Mouse (Mus musculus): Measurements from ENCODE around the gene Stard13. TPM values are rescaled to one million over a fixed set of nuclear protein-coding genes. Genes with fewer than 3 reads are reported as not detected.

Stard13 gene
- polyA plus RNA-seq, 1 experiment from 2014 or later = 10.9 TPM

GRCm38 (mm10) chr5:151127298-151127717, 106.3 kb downstream of the Stard13 start:
- H3K9ac ChIP-seq = no peak overlapping the region; the same call in 1 of the 2 replicates
- no peaks in the 10 kb centered on the region for H3K9me3 ChIP-seq
- no peaks in the 10 kb centered on the region for H3K27me3 ChIP-seq
- no peaks in the 10 kb centered on the region for H3K36me3 ChIP-seq
- peak overlapping the region; percentile 61; the same call in 1 of the 2 replicates for H3K27ac ChIP-seq
- H3K4me1 ChIP-seq = peaks cover 18% of the 10 kb centered on the region
- peak overlapping the region; percentile 44 for H3K4me2 ChIP-seq (replicated peaks)
- ATAC-seq (ENCODE audit: low FRiP score, low read depth) = no peak
- WGBS = 45% methylated on average over 6 of the region's 6 CpGs
- H3K4me3 ChIP-seq = peak overlapping the region; percentile 22

- Histone ChIP-seq H3K4me2 (replicated peaks) (peak overlapping the region; percentile 44), H3K4me1 (peaks cover 18% of the 10 kb centered on the region), H3K36me3 (no peaks in the 10 kb centered on the region), H3K27ac (peak overlapping the region; percentile 52), H3K9me3 (no peaks in the 10 kb centered on the region), H3K9ac (no peak overlapping the region), H3K4me3 (peak overlapping the region; percentile 22), H3K27me3 (no peaks in the 10 kb centered on the region)
- peak; percentile 54 for ATAC-seq (ENCODE audit: low FRiP score, low read depth)
- 29% methylated on average over 10 of the region's 10 CpGs for WGBS
Measured at GRCm38 (mm10) chr5:151126608-151127005, 107.0 kb downstream of the Stard13 start.

GRCm38 (mm10) chr5:151125985-151126607, 107.5 kb downstream of the Stard13 start:
- no peak overlapping the region for H3K9ac ChIP-seq
- H3K36me3 ChIP-seq = no peaks in the 10 kb centered on the region
- peaks cover 18% of the 10 kb centered on the region for H3K4me1 ChIP-seq
- WGBS = 28% methylated on average over 6 of the region's 6 CpGs
- ATAC-seq (ENCODE audit: low FRiP score, low read depth) = peak; percentile 65; the same call in 1 of the 2 replicates
- peak overlapping the region; percentile 44 for H3K4me2 ChIP-seq (replicated peaks)
- H3K27me3 ChIP-seq = no peaks in the 10 kb centered on the region
- H3K4me3 ChIP-seq = peak overlapping the region; percentile 22
- peak overlapping the region; percentile 52; the same call in 1 of the 2 replicates for H3K27ac ChIP-seq
- no peaks in the 10 kb centered on the region for H3K9me3 ChIP-seq

GRCm38 (mm10) chr5:151117846-151118245, 115.8 kb downstream of the Stard13 start:
- Histone ChIP-seq H3K4me1 (peaks cover 13% of the 10 kb centered on the region), H3K27me3 (no peaks in the 10 kb centered on the region), H3K36me3 (no peaks in the 10 kb centered on the region), H3K9ac (no peak overlapping the region), H3K4me2 (replicated peaks) (no peak overlapping the region), H3K9me3 (no peaks in the 10 kb centered on the region), H3K4me3 (no peak overlapping the region), H3K27ac (no peak overlapping the region)
- ATAC-seq (ENCODE audit: low FRiP score, low read depth) = no peak
- WGBS = 79% methylated on average over 2 of the region's 2 CpGs

- H3K9ac ChIP-seq = no peak overlapping the region
- no peak for ATAC-seq (ENCODE audit: low FRiP score, low read depth)
- 85% methylated on average over 5 of the region's 5 CpGs for WGBS
Measured at GRCm38 (mm10) chr5:151116192-151116887, 117.3 kb downstream of the Stard13 start.

GRCm38 (mm10) chr5:151112743-151113142, 120.9 kb downstream of the Stard13 start:
- no peak overlapping the region for H3K4me2 ChIP-seq (replicated peaks)
- no peak overlapping the region for H3K9ac ChIP-seq
- no peaks in the 10 kb centered on the region for H3K9me3 ChIP-seq
- H3K27me3 ChIP-seq = no peaks in the 10 kb centered on the region
- WGBS = 83% methylated on average over 9 of the region's 9 CpGs
- H3K4me1 ChIP-seq = peaks cover 37% of the 10 kb centered on the region
- no peaks in the 10 kb centered on the region for H3K36me3 ChIP-seq
- no peak overlapping the region for H3K27ac ChIP-seq
- no peak overlapping the region for H3K4me3 ChIP-seq
- no peak for ATAC-seq (ENCODE audit: low FRiP score, low read depth)

More at GRCm38 (mm10) chr5:151116192-151116887, 117.3 kb downstream of the Stard13 start:
- Histone ChIP-seq H3K9me3 (no peaks in the 10 kb centered on the region), H3K4me3 (no peak overlapping the region), H3K4me2 (replicated peaks) (no peak overlapping the region), H3K27me3 (no peaks in the 10 kb centered on the region), H3K36me3 (no peaks in the 10 kb centered on the region), H3K4me1 (peaks cover 13% of the 10 kb centered on the region), H3K27ac (no peak overlapping the region)

- WGBS = 87% methylated on average over 7 of the region's 7 CpGs
- Histone ChIP-seq H3K4me1 (peaks cover 31% of the 10 kb centered on the region), H3K36me3 (no peaks in the 10 kb centered on the region), H3K4me2 (replicated peaks) (no peak overlapping the region), H3K4me3 (no peak overlapping the region), H3K27me3 (no peaks in the 10 kb centered on the region), H3K9ac (no peak overlapping the region), H3K27ac (peak overlapping the region; percentile 49; the same call in 1 of the 2 replicates), H3K9me3 (no peaks in the 10 kb centered on the region)
- no peak for ATAC-seq (ENCODE audit: low FRiP score, low read depth)
Measured at GRCm38 (mm10) chr5:151111080-151111871, 122.4 kb downstream of the Stard13 start.

GRCm38 (mm10) chr5:151110461-151110908, 123.2 kb downstream of the Stard13 start:
- Histone ChIP-seq H3K9ac (no peak overlapping the region), H3K27me3 (no peaks in the 10 kb centered on the region), H3K27ac (peak overlapping the region; percentile 49; the same call in 1 of the 2 replicates), H3K9me3 (no peaks in the 10 kb centered on the region), H3K4me2 (replicated peaks) (no peak overlapping the region), H3K4me3 (no peak overlapping the region), H3K4me1 (peaks cover 29% of the 10 kb centered on the region), H3K36me3 (no peaks in the 10 kb centered on the region)
- WGBS = 23% methylated on average over 6 of the region's 6 CpGs
- ATAC-seq (ENCODE audit: low FRiP score, low read depth) = no peak

- no peak overlapping the region for H3K9ac ChIP-seq
- no peak overlapping the region for H3K4me2 ChIP-seq (replicated peaks)
- ATAC-seq (ENCODE audit: low FRiP score, low read depth) = no peak
- WGBS = 33% methylated on average over 2 of the region's 2 CpGs
- H3K27me3 ChIP-seq = no peaks in the 10 kb centered on the region
- H3K4me1 ChIP-seq = peaks cover 29% of the 10 kb centered on the region
- H3K27ac ChIP-seq = peak overlapping the region; percentile 22; the same call in 1 of the 2 replicates
- no peaks in the 10 kb centered on the region for H3K9me3 ChIP-seq
- H3K36me3 ChIP-seq = no peaks in the 10 kb centered on the region
- no peak overlapping the region for H3K4me3 ChIP-seq
Measured at GRCm38 (mm10) chr5:151109822-151110221, 123.8 kb downstream of the Stard13 start.

GRCm38 (mm10) chr5:151108955-151109354, 124.7 kb downstream of the Stard13 start:
- WGBS = 83% methylated on average over 7 of the region's 7 CpGs
- Histone ChIP-seq H3K27me3 (no peaks in the 10 kb centered on the region), H3K27ac (no peak overlapping the region), H3K9me3 (no peaks in the 10 kb centered on the region), H3K4me1 (peaks cover 30% of the 10 kb centered on the region), H3K4me3 (no peak overlapping the region), H3K9ac (no peak overlapping the region), H3K4me2 (replicated peaks) (0 out of 2 replicates have a peak overlapping the region, but pooled peaks have one; percentile 1), H3K36me3 (no peaks in the 10 kb centered on the region)
- ATAC-seq (ENCODE audit: low FRiP score, low read depth) = no peak

- H3K9me3 ChIP-seq = no peaks in the 10 kb centered on the region
- no peak overlapping the region for H3K4me3 ChIP-seq
- H3K4me2 ChIP-seq (replicated peaks) = 0 out of 2 replicates have a peak overlapping the region, but pooled peaks have one; percentile 1
- no peak overlapping the region for H3K9ac ChIP-seq
- ATAC-seq (ENCODE audit: low FRiP score, low read depth) = no peak
- no peaks in the 10 kb centered on the region for H3K36me3 ChIP-seq
- no peaks in the 10 kb centered on the region for H3K27me3 ChIP-seq
- 59% methylated on average over 19 of the region's 19 CpGs for WGBS
- H3K27ac ChIP-seq = no peak overlapping the region
- H3K4me1 ChIP-seq = peaks cover 30% of the 10 kb centered on the region
Measured at GRCm38 (mm10) chr5:151108291-151108897, 125.2 kb downstream of the Stard13 start.
